Mouse (Mus musculus) midbrain, postnatal 0 days (tissue): ENCODE results near the gene Hmgb2. TPM values are rescaled to one million over a fixed set of nuclear protein-coding genes. Genes with fewer than 3 reads are reported as not detected.

ENCODE experiments used
- ATAC-seq: fragments of 200-750 bp; cut with Nextera tagmentation; 2 replicates; pipeline ENCODE4 v1.8.0; 2017; ENCODE audit warnings: moderate number of reproducible peaks, mild to moderate bottlenecking, moderate TSS enrichment, moderate library complexity; ENCODE audit not compliant: low FRiP score
- DNase-seq: peaks from one replicate; pipeline ENCODE4 v3.0.0-alpha.2; 2015; ENCODE audit warnings: low spot score
- H3K27ac ChIP-seq: fragments of 300-500 bp; sonication (generic); 2 replicates; pipeline ENCODE4 v1.5.1; 2014; ENCODE audit warnings: low read depth, mild to moderate bottlenecking, low read length, mixed read lengths
- H3K27me3 ChIP-seq: fragments of 300-500 bp; sonication (generic); 2 replicates; pipeline ENCODE4 v1.6.1; 2014; ENCODE audit warnings: low read length, control low read depth, mixed read lengths; ENCODE audit not compliant: insufficient read depth
- H3K36me3 ChIP-seq: fragments of 300-500 bp; sonication (generic); 2 replicates; pipeline ENCODE4 v1.6.1; 2014; ENCODE audit warnings: low read length, control low read depth, mixed read lengths; ENCODE audit not compliant: insufficient read depth
- H3K4me1 ChIP-seq: fragments of 300-500 bp; sonication (generic); 2 replicates; pipeline ENCODE4 v1.6.1; 2014; ENCODE audit warnings: mild to moderate bottlenecking, control low read depth, antibody characterized with exemption, low read length, mixed read lengths; ENCODE audit not compliant: insufficient read depth
- H3K4me2 ChIP-seq: fragments of 300-500 bp; sonication (generic); 2 replicates; pipeline ENCODE4 v1.6.1; 2014; ENCODE audit warnings: low read depth, mild to moderate bottlenecking, low read length, mixed read lengths; ENCODE audit not compliant: poor library complexity, severe bottlenecking
- H3K4me3 ChIP-seq: fragments of 300-500 bp; sonication (generic); 2 replicates; pipeline ENCODE4 v1.5.1; 2014; ENCODE audit warnings: low read depth, mild to moderate bottlenecking, low read length, moderate library complexity
- H3K9ac ChIP-seq: fragments of 300-500 bp; sonication (generic); replicated peaks from 2 replicates; pipeline ENCODE4 v1.6.1; 2014; ENCODE audit warnings: mild to moderate bottlenecking, low read length, moderate library complexity, mixed read lengths; ENCODE audit not compliant: poor library complexity, severe bottlenecking
- H3K9me3 ChIP-seq: fragments of 300-500 bp; sonication (generic); 2 replicates; pipeline ENCODE4 v1.6.1; 2016; ENCODE audit warnings: low read length, control low read depth
- CTCF ChIP-seq: IDR thresholded peaks from 2 replicates; pipeline ENCODE4 v1.5.1; 2016; ENCODE audit warnings: antibody characterized with exemption, mild to moderate bottlenecking
- WGBS: fragments of 180-500 bp; shearing (Covaris S2); extraction: QIAGEN DNeasy Blood & Tissue Kit; methylation state at CpG from one replicate; pipeline ENCODE4 v1.1.7; 2014; 5-methylcytosine and 5-hydroxymethylcytosine counted together
- polyA plus RNA-seq: library from polyadenylated mRNA; unstranded; fragments of >200 nt; fragmentation: Nextera tagmentation; extraction: Ambion mirVana; gene quantifications from 2 replicates; pipeline ENCODE4 v1.2.1, GENCODE M21; 2015
- total RNA-seq: library from RNA; depleted of rRNA; stranded (reverse); fragments of >200 nt; gene quantifications from 2 replicates; pipeline ENCODE4 v1.2.3, GENCODE M21; 2014

Hmgb2 gene
- total and polyA plus RNA-seq, 2 experiments from 2014 or later, result 11.2 to 50.4 TPM

- Histone ChIP-seq H3K9ac (no peak overlapping the region), H3K9me3 (no peaks in the 10 kb centered on the region), H3K4me2 (no peak overlapping the region), H3K36me3 (no peaks in the 10 kb centered on the region), H3K27ac (no peak overlapping the region), H3K4me1 (no peaks in the 10 kb centered on the region), H3K27me3 (no peaks in the 10 kb centered on the region), H3K4me3 (no peak overlapping the region)
- no peak for TF ChIP-seq CTCF
- 94% methylated on average over 3 of the region's 3 CpGs for WGBS
- DNase-seq (no peak), ATAC-seq (no peak)
Measured at GRCm38 (mm10) chr8:57517723-57518122, 6.0 kb downstream of the Hmgb2 start.

- no peaks in the 10 kb centered on the region for H3K36me3 ChIP-seq
- H3K9ac ChIP-seq, result no peak overlapping the region
- H3K9me3 ChIP-seq, result no peaks in the 10 kb centered on the region
- ATAC-seq (no peak), DNase-seq (no peak)
- H3K27me3 ChIP-seq, result no peaks in the 10 kb centered on the region
- no peak overlapping the region for H3K4me3 ChIP-seq
- H3K4me2 ChIP-seq, result no peak overlapping the region
- no peak overlapping the region for H3K27ac ChIP-seq
- no peaks in the 10 kb centered on the region for H3K4me1 ChIP-seq
- 89% methylated on average over 12 of the region's 12 CpGs for WGBS
- TF ChIP-seq CTCF, result no peak
Measured at GRCm38 (mm10) chr8:57520186-57520786, 8.6 kb downstream of the Hmgb2 start.

- no peaks in the 10 kb centered on the region for H3K36me3 ChIP-seq
- WGBS, result 96% methylated on average over 1 of the region's 1 CpGs
- no peak overlapping the region for H3K9ac ChIP-seq
Measured at GRCm38 (mm10) chr8:57528036-57528435, 16.3 kb downstream of the Hmgb2 start.

GRCm38 (mm10) chr8:57530238-57530637, 18.5 kb downstream of the Hmgb2 start:
- H3K9ac ChIP-seq, result no peak overlapping the region
- H3K27me3 ChIP-seq, result no peaks in the 10 kb centered on the region
- ATAC-seq (no peak), DNase-seq (no peak)
- H3K36me3 ChIP-seq, result 0 out of 2 replicates have a peak, but pooled peaks cover 3% of the 10 kb centered on the region
- H3K4me3 ChIP-seq, result no peak overlapping the region
- H3K27ac ChIP-seq, result no peak overlapping the region
- WGBS, result 87% methylated on average over 13 of the region's 13 CpGs
- no peak overlapping the region for H3K4me2 ChIP-seq
- TF ChIP-seq CTCF, result no peak
- H3K9me3 ChIP-seq, result no peaks in the 10 kb centered on the region
- no peaks in the 10 kb centered on the region for H3K4me1 ChIP-seq

More at GRCm38 (mm10) chr8:57528036-57528435, 16.3 kb downstream of the Hmgb2 start:
- Histone ChIP-seq H3K27me3 (no peaks in the 10 kb centered on the region), H3K4me3 (no peak overlapping the region), H3K9me3 (no peaks in the 10 kb centered on the region), H3K27ac (no peak overlapping the region), H3K4me1 (no peaks in the 10 kb centered on the region), H3K4me2 (no peak overlapping the region)
- no peak for DNase-seq
- no peak for TF ChIP-seq CTCF
- ATAC-seq, result no peak

GRCm38 (mm10) chr8:57530666-57531349, 19.1 kb downstream of the Hmgb2 start:
- H3K4me2 ChIP-seq, result no peak overlapping the region
- peak; percentile 93 for TF ChIP-seq CTCF
- H3K9ac ChIP-seq, result no peak overlapping the region
- DNase-seq (peak; percentile 84), ATAC-seq (no peak)
- H3K27me3 ChIP-seq, result no peaks in the 10 kb centered on the region
- H3K4me3 ChIP-seq, result no peak overlapping the region
- 23% methylated on average over 15 of the region's 15 CpGs for WGBS
- H3K9me3 ChIP-seq, result no peaks in the 10 kb centered on the region
- H3K4me1 ChIP-seq, result no peaks in the 10 kb centered on the region
- no peak overlapping the region for H3K27ac ChIP-seq
- 0 out of 2 replicates have a peak, but pooled peaks cover 4% of the 10 kb centered on the region for H3K36me3 ChIP-seq

- H3K4me2 ChIP-seq, result no peak overlapping the region
- ATAC-seq (no peak), DNase-seq (peak; percentile 57)
- peak; percentile 68 for TF ChIP-seq CTCF
- no peaks in the 10 kb centered on the region for H3K27me3 ChIP-seq
- no peak overlapping the region for H3K4me3 ChIP-seq
- H3K9ac ChIP-seq, result no peak overlapping the region
- WGBS, result 53% methylated on average over 2 of the region's 2 CpGs
- H3K9me3 ChIP-seq, result no peaks in the 10 kb centered on the region
- H3K27ac ChIP-seq, result no peak overlapping the region
- no peaks in the 10 kb centered on the region for H3K4me1 ChIP-seq
- H3K36me3 ChIP-seq, result 0 out of 2 replicates have a peak, but pooled peaks cover 6% of the 10 kb centered on the region
Measured at GRCm38 (mm10) chr8:57532223-57532622, 20.5 kb downstream of the Hmgb2 start.
